Mouse (Mus musculus): ENCODE results near the gene Hkdc1.

Gene Hkdc1

GRCm38 (mm10) chr10:62379808-62380207 is 42.5 kb downstream of the Hkdc1 start, which contains the start of gene Hk1:
Hk1 (minus strand) TSS chr10:62379908.
- in situ Hi-C loops (cut with MboI): no loop called here

GRCm38 (mm10) chr10:62358827-62359226 is 63.5 kb downstream of the Hkdc1 start:
- in situ Hi-C loops (cut with MboI): no loop called here

- in situ Hi-C loops (cut with MboI): no loop called here
These were observed 66.1 kb downstream of the Hkdc1 start for GRCm38 (mm10) chr10:62356105-62356730.

- in situ Hi-C loops (cut with MboI): no loop called here
These were observed 77.1 kb downstream of the Hkdc1 start for GRCm38 (mm10) chr10:62345147-62345546.

GRCm38 (mm10) chr10:62344004-62344752 is 78.1 kb downstream of the Hkdc1 start:
- in situ Hi-C loops (cut with MboI): no loop called here

- in situ Hi-C loops (cut with MboI): no loop called here
These were observed 79.8 kb downstream of the Hkdc1 start for GRCm38 (mm10) chr10:62342512-62342911.

GRCm38 (mm10) chr10:62341956-62342355 is 80.3 kb downstream of the Hkdc1 start:
- in situ Hi-C loops (cut with MboI): no loop called here

- in situ Hi-C loops (cut with MboI): no loop called here
These were observed 81.3 kb downstream of the Hkdc1 start for GRCm38 (mm10) chr10:62340991-62341390.

- in situ Hi-C loops (cut with MboI): no loop called here
These were observed 82.1 kb downstream of the Hkdc1 start for GRCm38 (mm10) chr10:62340095-62340731.

GRCm38 (mm10) chr10:62339211-62340094 is 82.8 kb downstream of the Hkdc1 start:
- in situ Hi-C loops (cut with MboI): no loop called here

GRCm38 (mm10) chr10:62338626-62339025 is 83.7 kb downstream of the Hkdc1 start:
- in situ Hi-C loops (cut with MboI): no loop called here

GRCm38 (mm10) chr10:62338176-62338575 is 84.1 kb downstream of the Hkdc1 start:
- in situ Hi-C loops (cut with MboI): no loop called here

- in situ Hi-C loops (cut with MboI): no loop called here
These were observed 85.4 kb downstream of the Hkdc1 start for GRCm38 (mm10) chr10:62336601-62337578.

GRCm38 (mm10) chr10:62335423-62335776 is 86.9 kb downstream of the Hkdc1 start:
- in situ Hi-C loops (cut with MboI): no loop called here

GRCm38 (mm10) chr10:62334686-62335422 is 87.4 kb downstream of the Hkdc1 start:
- in situ Hi-C loops (cut with MboI): no loop called here

- in situ Hi-C loops (cut with MboI): no loop called here
These were observed 89.0 kb downstream of the Hkdc1 start for GRCm38 (mm10) chr10:62333269-62333668.
